Mouse (Mus musculus): ENCODE data around the gene Rtkn. TPM values are rescaled to one million over a fixed set of nuclear protein-coding genes. Genes with fewer than 3 reads are reported as not detected.

Gene Rtkn
- polyA plus RNA-seq, 1 experiment: 42.1 TPM

DNA sequence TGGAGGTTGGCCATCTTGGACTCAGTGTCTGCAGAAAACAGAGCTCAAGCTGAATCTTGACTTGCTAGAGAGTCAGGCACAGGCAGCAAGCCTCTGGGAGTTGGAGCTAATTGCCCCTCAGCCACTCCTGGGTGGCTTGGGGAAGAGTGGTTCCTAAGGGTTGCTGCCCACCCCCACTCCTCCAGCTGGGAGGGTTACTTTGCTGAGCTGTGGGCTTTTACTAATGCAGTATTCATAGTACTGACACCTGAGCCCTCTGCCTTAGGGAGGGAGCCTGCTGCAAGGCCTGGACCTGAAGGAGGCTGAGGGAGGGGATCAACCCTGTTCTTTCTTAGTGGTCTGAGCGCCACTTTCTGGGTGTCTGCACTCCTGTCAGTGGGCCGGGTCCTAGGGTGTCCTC lies 51.7 kb downstream of the Rtkn start:
- Histone ChIP-seq H3K4me3 (ENCODE audit: insufficient read depth, poor library complexity, severe bottlenecking) (no peak overlapping the region), H3K79me3 (ENCODE audit: low read depth) (no peaks in the 10 kb centered on the region), H3K36me3 (ENCODE audit: control insufficient read depth, insufficient read depth) (peaks cover 26% of the 10 kb centered on the region), H3ac (ENCODE audit: control insufficient read depth, insufficient read length, low read depth) (no peak overlapping the region), H3K79me2 (ENCODE audit: control insufficient read depth, insufficient read depth) (no peaks in the 10 kb centered on the region), H3K27me3 (ENCODE audit: control insufficient read depth, insufficient read depth, insufficient read length) (no peaks in the 10 kb centered on the region)
- TF ChIP-seq MYOD1 (IDR thresholded peaks at IDR 0.05; ENCODE audit: control insufficient read depth, insufficient read length, low read depth): no peak
- TF ChIP-seq CEBPB (IDR thresholded peaks at IDR 0.05; ENCODE audit: low read depth): no peak
- no peak for TF ChIP-seq MAX (IDR thresholded peaks at IDR 0.05)
- no peak for TF ChIP-seq CTCF (IDR thresholded peaks at IDR 0.05; ENCODE audit: control insufficient read depth, insufficient read depth, insufficient read length)
- no peak for TF ChIP-seq USF1 (IDR thresholded peaks at IDR 0.05; ENCODE audit: low read depth)
- no peak for TF ChIP-seq FOSL1 (IDR thresholded peaks at IDR 0.05; ENCODE audit: insufficient read depth, low read length, poor library complexity, severe bottlenecking)
- TF ChIP-seq MYOG (IDR thresholded peaks at IDR 0.05; ENCODE audit: control insufficient read depth, extremely low read depth, insufficient read length): no peak

GRCm38 (mm10) chr6:83193571-83193970 lies 58.3 kb downstream of the Rtkn start:
- Histone ChIP-seq H3K4me3 (ENCODE audit: insufficient read depth, poor library complexity, severe bottlenecking) (no peak overlapping the region), H3ac (ENCODE audit: control insufficient read depth, insufficient read length, low read depth) (no peak overlapping the region), H3K79me2 (ENCODE audit: control insufficient read depth, insufficient read depth) (no peaks in the 10 kb centered on the region), H3K79me3 (ENCODE audit: low read depth) (no peaks in the 10 kb centered on the region), H3K36me3 (ENCODE audit: control insufficient read depth, insufficient read depth) (peaks cover 46% of the 10 kb centered on the region), H3K27me3 (ENCODE audit: control insufficient read depth, insufficient read depth, insufficient read length) (no peaks in the 10 kb centered on the region)
- TF ChIP-seq CEBPB (IDR thresholded peaks at IDR 0.05; ENCODE audit: low read depth): no peak
- no peak for TF ChIP-seq CTCF (IDR thresholded peaks at IDR 0.05; ENCODE audit: control insufficient read depth, insufficient read depth, insufficient read length)
- no peak for TF ChIP-seq MYOG (IDR thresholded peaks at IDR 0.05; ENCODE audit: control insufficient read depth, extremely low read depth, insufficient read length)
- no peak for TF ChIP-seq FOSL1 (IDR thresholded peaks at IDR 0.05; ENCODE audit: insufficient read depth, low read length, poor library complexity, severe bottlenecking)
- TF ChIP-seq USF1 (IDR thresholded peaks at IDR 0.05; ENCODE audit: low read depth): no peak
- TF ChIP-seq MYOD1 (IDR thresholded peaks at IDR 0.05; ENCODE audit: control insufficient read depth, insufficient read length, low read depth): no peak
- TF ChIP-seq MAX (IDR thresholded peaks at IDR 0.05): no peak

- Histone ChIP-seq H3K36me3 (ENCODE audit: control insufficient read depth, insufficient read depth) (peaks cover 20% of the 10 kb centered on the region), H3K79me2 (ENCODE audit: control insufficient read depth, insufficient read depth) (no peaks in the 10 kb centered on the region), H3K27me3 (ENCODE audit: control insufficient read depth, insufficient read depth, insufficient read length) (no peaks in the 10 kb centered on the region), H3K79me3 (ENCODE audit: low read depth) (no peaks in the 10 kb centered on the region), H3ac (ENCODE audit: control insufficient read depth, insufficient read length, low read depth) (no peak overlapping the region), H3K4me3 (ENCODE audit: insufficient read depth, poor library complexity, severe bottlenecking) (no peak overlapping the region)
- TF ChIP-seq CTCF (IDR thresholded peaks at IDR 0.05; ENCODE audit: control insufficient read depth, insufficient read depth, insufficient read length) (no peak), USF1 (IDR thresholded peaks at IDR 0.05; ENCODE audit: low read depth) (no peak), MYOD1 (IDR thresholded peaks at IDR 0.05; ENCODE audit: control insufficient read depth, insufficient read length, low read depth) (no peak), FOSL1 (IDR thresholded peaks at IDR 0.05; ENCODE audit: insufficient read depth, low read length, poor library complexity, severe bottlenecking) (no peak), MAX (IDR thresholded peaks at IDR 0.05) (no peak), MYOG (IDR thresholded peaks at IDR 0.05; ENCODE audit: control insufficient read depth, extremely low read depth, insufficient read length) (no peak), CEBPB (IDR thresholded peaks at IDR 0.05; ENCODE audit: low read depth) (no peak)
These were observed 62.2 kb downstream of the Rtkn start for GRCm38 (mm10) chr6:83197345-83198004.

Small RNAs within 50 kb of the gene (microRNA-seq; reads per million reads assigned to microRNA genes)
- not detected for gene Mir3470a (ENCODE audit: borderline microRNAs expressed)

Other genes starting within 250 kb of the Rtkn start
- gene Sema4f, start 195.7 kb upstream of the Rtkn start, polyA plus RNA-seq (2012; fragmentation: generic; extraction: Trizol): 0.23 TPM
- 2.4 TPM for gene M1ap, start 188.6 kb upstream of the Rtkn start, polyA plus RNA-seq (2012; fragmentation: generic; extraction: Trizol)
- 80.8 TPM for gene Dok1, start 102.0 kb upstream of the Rtkn start, polyA plus RNA-seq (2012; fragmentation: generic; extraction: Trizol)
- 23.0 TPM for gene Loxl3, start 101.3 kb upstream of the Rtkn start, polyA plus RNA-seq (2012; fragmentation: generic; extraction: Trizol)
- 166 TPM for gene Aup1, start 80.9 kb upstream of the Rtkn start, polyA plus RNA-seq (2012; fragmentation: generic; extraction: Trizol)
- 119 TPM for gene Htra2, start 80.2 kb upstream of the Rtkn start, polyA plus RNA-seq (2012; fragmentation: generic; extraction: Trizol)
- gene Dqx1, start 77.6 kb upstream of the Rtkn start, polyA plus RNA-seq (2012; fragmentation: generic; extraction: Trizol): 0.15 TPM
- 0.19 TPM for gene Tlx2, start 65.2 kb upstream of the Rtkn start, polyA plus RNA-seq (2012; fragmentation: generic; extraction: Trizol)
- gene Pcgf1, start 57.6 kb upstream of the Rtkn start, polyA plus RNA-seq (2012; fragmentation: generic; extraction: Trizol): 9.5 TPM
- gene Lbx2, start 49.1 kb upstream of the Rtkn start, polyA plus RNA-seq (2012; fragmentation: generic; extraction: Trizol): 0.11 TPM
- 0.75 TPM for gene Ccdc142, start 33.9 kb upstream of the Rtkn start, polyA plus RNA-seq (2012; fragmentation: generic; extraction: Trizol)
- gene Gm42688, start 33.8 kb upstream of the Rtkn start, polyA plus RNA-seq (2012; fragmentation: generic; extraction: Trizol): 0.98 TPM
- gene Mrpl53, start 26.4 kb upstream of the Rtkn start, polyA plus RNA-seq (2012; fragmentation: generic; extraction: Trizol): 145 TPM
- gene Mogs, start 20.0 kb upstream of the Rtkn start, polyA plus RNA-seq (2012; fragmentation: generic; extraction: Trizol): 32.5 TPM
- gene Wbp1, start 13.9 kb upstream of the Rtkn start, polyA plus RNA-seq (2012; fragmentation: generic; extraction: Trizol): 82.4 TPM
- gene Ino80b, start 10.0 kb upstream of the Rtkn start, polyA plus RNA-seq (2012; fragmentation: generic; extraction: Trizol): 33.6 TPM
- gene Wdr54, start 20.9 kb downstream of the Rtkn start, polyA plus RNA-seq (2012; fragmentation: generic; extraction: Trizol): 9.5 TPM
- gene 1700003E16Rik, start 20.9 kb downstream of the Rtkn start, polyA plus RNA-seq (2012; fragmentation: generic; extraction: Trizol): 1.1 TPM
- 83.0 TPM for gene Dctn1, start 30.5 kb downstream of the Rtkn start, polyA plus RNA-seq (2012; fragmentation: generic; extraction: Trizol)
- gene Slc4a5, start 84.4 kb downstream of the Rtkn start, polyA plus RNA-seq (2012; fragmentation: generic; extraction: Trizol): 0.04 TPM
- gene Mthfd2, start 190.4 kb downstream of the Rtkn start, polyA plus RNA-seq (2012; fragmentation: generic; extraction: Trizol): 120 TPM
- gene Mob1a, start 190.6 kb downstream of the Rtkn start, polyA plus RNA-seq (2012; fragmentation: generic; extraction: Trizol): 30.8 TPM
- gene Bola3, start 213.7 kb downstream of the Rtkn start, polyA plus RNA-seq (2012; fragmentation: generic; extraction: Trizol): 111 TPM